Mouse (Mus musculus) bone marrow, adult 2 months (tissue): Measurements from ENCODE around the gene Zdhhc20.

Source experiments
- CTCF ChIP-seq: fragments of 200-500 bp; IDR thresholded peaks from 2 replicates; pipeline ENCODE4 v1.5.1; 2011; ENCODE audit warnings: low read length, control low read depth; ENCODE audit not compliant: control insufficient read depth, insufficient read depth
- POLR2A ChIP-seq: fragments of 200-500 bp; IDR thresholded peaks from 2 replicates; pipeline ENCODE4 v1.6.1; 2011; ENCODE audit warnings: low read depth, mild to moderate bottlenecking, control low read depth, low read length, borderline replicate concordance; ENCODE audit not compliant: control insufficient read depth

DNA sequence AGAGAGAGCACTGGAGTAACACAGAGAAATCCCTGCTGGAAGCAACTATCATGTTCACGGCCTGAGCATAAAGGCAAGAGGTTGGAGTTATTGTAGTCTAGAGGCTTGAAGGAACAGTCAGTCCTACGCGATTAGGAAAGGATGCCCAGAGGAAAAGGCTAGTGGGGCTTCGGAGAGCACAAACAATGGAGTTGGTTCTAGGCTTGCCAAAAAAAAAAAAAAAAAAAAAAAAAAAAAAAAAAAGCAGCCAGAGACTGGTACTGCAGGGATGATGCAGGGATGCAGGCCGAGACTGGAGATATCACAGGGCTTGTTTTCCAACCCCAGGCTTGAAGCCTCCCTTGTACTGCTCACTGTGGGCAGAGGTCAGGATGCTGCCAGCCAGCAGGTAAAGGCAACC lies 19.2 kb upstream of the Zdhhc20 start:
- TF ChIP-seq CTCF = no peak
- TF ChIP-seq POLR2A = no peak
